Mouse (Mus musculus): ENCODE data around the gene Gstm6. TPM values are rescaled to one million over a fixed set of nuclear protein-coding genes. Genes with fewer than 3 reads are reported as not detected.

Gstm6 gene
- polyA plus RNA-seq, 1 experiment from 2014 or later: 10.6 TPM

Other genes with a start within 250 kb of the Gstm6 start
- 116 and 117 TPM in 2 replicates for gene Ahcyl1, start 247.2 kb downstream of the Gstm6 start, polyA plus RNA-seq (2015; fragmentation: Nextera tagmentation; extraction: Ambion mirVana)
- gene Csf1, start 183.3 kb downstream of the Gstm6 start, polyA plus RNA-seq (2015; fragmentation: Nextera tagmentation; extraction: Ambion mirVana): 8.0 and 9.8 TPM in 2 replicates
- not detected in 2 replicates for gene Eps8l3, start 66.5 kb downstream of the Gstm6 start, polyA plus RNA-seq (2015; fragmentation: Nextera tagmentation; extraction: Ambion mirVana)
- gene Gstm5, start 47.9 kb downstream of the Gstm6 start, polyA plus RNA-seq (2015; fragmentation: Nextera tagmentation; extraction: Ambion mirVana): 270 and 292 TPM in 2 replicates
- gene Gstm7, start 11.9 kb downstream of the Gstm6 start, polyA plus RNA-seq (2015; fragmentation: Nextera tagmentation; extraction: Ambion mirVana): 41.8 and 43.2 TPM in 2 replicates
- gene Gstm3, start 25.5 kb upstream of the Gstm6 start, polyA plus RNA-seq (2015; fragmentation: Nextera tagmentation; extraction: Ambion mirVana): not detected in 2 replicates
- gene Gstm2, start 42.7 kb upstream of the Gstm6 start, polyA plus RNA-seq (2015; fragmentation: Nextera tagmentation; extraction: Ambion mirVana): 11.1 and 11.8 TPM in 2 replicates
- 169 and 263 TPM in 2 replicates for gene Gstm1, start 74.2 kb upstream of the Gstm6 start, polyA plus RNA-seq (2015; fragmentation: Nextera tagmentation; extraction: Ambion mirVana)
- gene Gstm4, start 101.1 kb upstream of the Gstm6 start, polyA plus RNA-seq (2015; fragmentation: Nextera tagmentation; extraction: Ambion mirVana): 20.1 and 22.9 TPM in 2 replicates
- gene Ampd2, start 142.9 kb upstream of the Gstm6 start, polyA plus RNA-seq (2015; fragmentation: Nextera tagmentation; extraction: Ambion mirVana): 63.6 and 68.0 TPM in 2 replicates
- 0.22 and 0.28 TPM in 2 replicates for gene Gnat2, start 149.0 kb upstream of the Gstm6 start, polyA plus RNA-seq (2015; fragmentation: Nextera tagmentation; extraction: Ambion mirVana)
- 116 and 126 TPM in 2 replicates for gene Gnai3, start 202.4 kb upstream of the Gstm6 start, polyA plus RNA-seq (2015; fragmentation: Nextera tagmentation; extraction: Ambion mirVana)
- 8.4 and 10.6 TPM in 2 replicates for gene Gpr61, start 211.1 kb upstream of the Gstm6 start, polyA plus RNA-seq (2015; fragmentation: Nextera tagmentation; extraction: Ambion mirVana)
- 9.8 and 13.3 TPM in 2 replicates for gene Amigo1, start 242.6 kb upstream of the Gstm6 start, polyA plus RNA-seq (2015; fragmentation: Nextera tagmentation; extraction: Ambion mirVana)